Mouse (Mus musculus): Measurements from ENCODE around the gene Sp3. TPM values are rescaled to one million over a fixed set of nuclear protein-coding genes. Genes with fewer than 3 reads are reported as not detected.

The Sp3 gene
- polyA plus RNA-seq, 1 experiment from 2014 or later, result 55.4 TPM

- H3K4me3 ChIP-seq, result no peak overlapping the region
- H3K9me3 ChIP-seq, result peaks cover 8% of the 10 kb centered on the region; the same call in 1 of the 2 replicates
- H3K4me1 ChIP-seq, result peaks cover 7% of the 10 kb centered on the region; the same call in 1 of the 2 replicates
- 0 out of 2 replicates have a peak, but pooled peaks cover 6% of the 10 kb centered on the region for H3K36me3 ChIP-seq (replicated peaks)
- no peak for DNase-seq (ENCODE audit: low spot score)
- H3K27me3 ChIP-seq (replicated peaks; ENCODE audit: low read depth, poor library complexity, severe bottlenecking), result no peaks in the 10 kb centered on the region
- WGBS, result 61% methylated on average over 1 of the region's 1 CpGs
- no peak overlapping the region for H3K27ac ChIP-seq (replicated peaks)
Observed at GRCm38 (mm10) chr2:72985516-72985915, 5.3 kb upstream of the Sp3 start.

- WGBS, result 75% methylated on average over 4 of the region's 4 CpGs
- no peak overlapping the region for H3K27ac ChIP-seq (replicated peaks)
- no peak for DNase-seq (ENCODE audit: low spot score)
- H3K4me1 ChIP-seq, result peaks cover 7% of the 10 kb centered on the region; the same call in 1 of the 2 replicates
- peaks cover 8% of the 10 kb centered on the region; the same call in 1 of the 2 replicates for H3K9me3 ChIP-seq
- H3K27me3 ChIP-seq (replicated peaks; ENCODE audit: low read depth, poor library complexity, severe bottlenecking), result no peaks in the 10 kb centered on the region
- no peak overlapping the region for H3K4me3 ChIP-seq
- 0 out of 2 replicates have a peak, but pooled peaks cover 6% of the 10 kb centered on the region for H3K36me3 ChIP-seq (replicated peaks)
Observed at GRCm38 (mm10) chr2:72984806-72985205, 4.6 kb upstream of the Sp3 start.

- H3K36me3 ChIP-seq (replicated peaks), result no peaks in the 10 kb centered on the region
- WGBS, result 92% methylated on average over 3 of the region's 3 CpGs
- no peaks in the 10 kb centered on the region for H3K9me3 ChIP-seq
- no peak overlapping the region for H3K27ac ChIP-seq (replicated peaks)
- peaks cover 7% of the 10 kb centered on the region; the same call in 1 of the 2 replicates for H3K4me1 ChIP-seq
- no peak for DNase-seq (ENCODE audit: low spot score)
- no peak overlapping the region for H3K4me3 ChIP-seq
- no peaks in the 10 kb centered on the region for H3K27me3 ChIP-seq (replicated peaks; ENCODE audit: low read depth, poor library complexity, severe bottlenecking)
Observed at GRCm38 (mm10) chr2:72983211-72983610, 3.0 kb upstream of the Sp3 start.

GRCm38 (mm10) chr2:72982110-72982785 lies 2.0 kb upstream of the Sp3 start:
- WGBS, result 92% methylated on average over 7 of the region's 7 CpGs
- no peaks in the 10 kb centered on the region for H3K36me3 ChIP-seq (replicated peaks)

GRCm38 (mm10) chr2:72981441-72982109 lies 1.3 kb upstream of the Sp3 start:
- Histone ChIP-seq H3K36me3 (replicated peaks) (peaks cover 3% of the 10 kb centered on the region), H3K4me3 (peak overlapping the region; percentile 85), H3K4me1 (peaks cover 20% of the 10 kb centered on the region), H3K27ac (replicated peaks) (peak overlapping the region; percentile 100), H3K27me3 (replicated peaks; ENCODE audit: low read depth, poor library complexity, severe bottlenecking) (no peaks in the 10 kb centered on the region), H3K9me3 (no peaks in the 10 kb centered on the region)
- 85% methylated on average over 9 of the region's 9 CpGs for WGBS
- no peak for DNase-seq (ENCODE audit: low spot score)

More at GRCm38 (mm10) chr2:72982110-72982785, 2.0 kb upstream of the Sp3 start:
- Histone ChIP-seq H3K9me3 (no peaks in the 10 kb centered on the region), H3K4me3 (no peak overlapping the region), H3K27me3 (replicated peaks; ENCODE audit: low read depth, poor library complexity, severe bottlenecking) (no peaks in the 10 kb centered on the region), H3K4me1 (peaks cover 13% of the 10 kb centered on the region), H3K27ac (replicated peaks) (no peak overlapping the region)
- DNase-seq (ENCODE audit: low spot score), result no peak

- 16% methylated on average over 3 of the region's 3 CpGs for WGBS
- Histone ChIP-seq H3K9me3 (no peaks in the 10 kb centered on the region), H3K4me3 (peak overlapping the region; percentile 85), H3K27ac (replicated peaks) (peak overlapping the region; percentile 100), H3K27me3 (replicated peaks; ENCODE audit: low read depth, poor library complexity, severe bottlenecking) (no peaks in the 10 kb centered on the region), H3K36me3 (replicated peaks) (peaks cover 7% of the 10 kb centered on the region), H3K4me1 (peaks cover 24% of the 10 kb centered on the region)
- no peak for DNase-seq (ENCODE audit: low spot score)
Observed at GRCm38 (mm10) chr2:72981075-72981420, 802 bp upstream of the Sp3 start.

- Histone ChIP-seq H3K4me3 (peak overlapping the region; percentile 85), H3K27me3 (replicated peaks; ENCODE audit: low read depth, poor library complexity, severe bottlenecking) (no peaks in the 10 kb centered on the region), H3K36me3 (replicated peaks) (peaks cover 13% of the 10 kb centered on the region), H3K4me1 (peaks cover 26% of the 10 kb centered on the region), H3K27ac (replicated peaks) (peak overlapping the region; percentile 100), H3K9me3 (no peaks in the 10 kb centered on the region)
- WGBS, result 2% methylated on average over 30 of the region's 54 CpGs
- no peak for DNase-seq (ENCODE audit: low spot score)
Observed at GRCm38 (mm10) chr2:72979659-72980071, 581 bp downstream of the Sp3 start.

- Histone ChIP-seq H3K27me3 (replicated peaks; ENCODE audit: low read depth, poor library complexity, severe bottlenecking) (no peaks in the 10 kb centered on the region), H3K9me3 (no peaks in the 10 kb centered on the region), H3K4me3 (peak overlapping the region; percentile 85), H3K27ac (replicated peaks) (peak overlapping the region; percentile 100), H3K36me3 (replicated peaks) (peaks cover 13% of the 10 kb centered on the region), H3K4me1 (peaks cover 23% of the 10 kb centered on the region)
- under 1% methylated on average over 97 of the region's 107 CpGs for WGBS
- peak; percentile 94 for DNase-seq (ENCODE audit: low spot score)
Observed at GRCm38 (mm10) chr2:72978901-72979658, 1.2 kb downstream of the Sp3 start.

- Histone ChIP-seq H3K4me1 (peaks cover 23% of the 10 kb centered on the region), H3K27ac (replicated peaks) (peak overlapping the region; percentile 100), H3K36me3 (replicated peaks) (peaks cover 13% of the 10 kb centered on the region), H3K27me3 (replicated peaks; ENCODE audit: low read depth, poor library complexity, severe bottlenecking) (no peaks in the 10 kb centered on the region), H3K9me3 (no peaks in the 10 kb centered on the region), H3K4me3 (peak overlapping the region; percentile 85)
- WGBS, result under 1% methylated on average over 38 of the region's 38 CpGs
- peak; percentile 78 for DNase-seq (ENCODE audit: low spot score)
Observed at GRCm38 (mm10) chr2:72978473-72978872, 1.8 kb downstream of the Sp3 start.

GRCm38 (mm10) chr2:72977272-72977671 lies 3.0 kb downstream of the Sp3 start:
- no peak for DNase-seq (ENCODE audit: low spot score)
- Histone ChIP-seq H3K9me3 (no peaks in the 10 kb centered on the region), H3K27me3 (replicated peaks; ENCODE audit: low read depth, poor library complexity, severe bottlenecking) (no peaks in the 10 kb centered on the region), H3K4me1 (peaks cover 23% of the 10 kb centered on the region), H3K4me3 (peak overlapping the region; percentile 85), H3K27ac (replicated peaks) (no peak overlapping the region), H3K36me3 (replicated peaks) (peaks cover 15% of the 10 kb centered on the region)
- WGBS, result 83% methylated on average over 1 of the region's 1 CpGs

- peaks cover 27% of the 10 kb centered on the region for H3K36me3 ChIP-seq (replicated peaks)
- no peak overlapping the region for H3K4me3 ChIP-seq
- no peak overlapping the region for H3K27ac ChIP-seq (replicated peaks)
- no peak for DNase-seq (ENCODE audit: low spot score)
- H3K9me3 ChIP-seq, result no peaks in the 10 kb centered on the region
- H3K4me1 ChIP-seq, result peaks cover 23% of the 10 kb centered on the region
- H3K27me3 ChIP-seq (replicated peaks; ENCODE audit: low read depth, poor library complexity, severe bottlenecking), result no peaks in the 10 kb centered on the region
Observed at GRCm38 (mm10) chr2:72976036-72976435, 4.2 kb downstream of the Sp3 start.

GRCm38 (mm10) chr2:72970831-72971230 lies 9.4 kb downstream of the Sp3 start:
- Histone ChIP-seq H3K9me3 (no peaks in the 10 kb centered on the region), H3K4me1 (peaks cover 4% of the 10 kb centered on the region; the same call in 1 of the 2 replicates), H3K27me3 (replicated peaks; ENCODE audit: low read depth, poor library complexity, severe bottlenecking) (no peaks in the 10 kb centered on the region), H3K27ac (replicated peaks) (no peak overlapping the region), H3K36me3 (replicated peaks) (peaks cover 67% of the 10 kb centered on the region), H3K4me3 (no peak overlapping the region)
- no peak for DNase-seq (ENCODE audit: low spot score)
- 91% methylated on average over 6 of the region's 6 CpGs for WGBS

All from embryonic facial prominence, embryonic 10.5 days (tissue).